Mouse (Mus musculus) urinary bladder, postnatal 10 days (tissue): ENCODE results near the gene Dab1.

ENCODE experiments used
- DNase-seq: peaks from one replicate; pipeline ENCODE4 v3.0.0; 2022; ENCODE audit warnings: low spot score

Gene Dab1

GRCm38 (mm10) chr4:104596936-104597335, 977.8 kb downstream of the Dab1 start:
- DNase-seq, result no peak

- DNase-seq, result no peak
Measured at GRCm38 (mm10) chr4:104597490-104598465, 978.6 kb downstream of the Dab1 start.

GRCm38 (mm10) chr4:104602804-104603203, 983.6 kb downstream of the Dab1 start:
- no peak for DNase-seq

GRCm38 (mm10) chr4:104604298-104604697, 985.1 kb downstream of the Dab1 start:
- DNase-seq, result no peak

- DNase-seq, result no peak
Measured at GRCm38 (mm10) chr4:104606881-104607280, 987.7 kb downstream of the Dab1 start.

- no peak for DNase-seq
Measured at GRCm38 (mm10) chr4:104607636-104608035, 988.5 kb downstream of the Dab1 start.

- DNase-seq, result no peak
Measured at GRCm38 (mm10) chr4:104619452-104619851, 1000.3 kb downstream of the Dab1 start.

GRCm38 (mm10) chr4:104625316-104625715, 1006.2 kb downstream of the Dab1 start:
- DNase-seq, result no peak

- no peak for DNase-seq
Measured at GRCm38 (mm10) chr4:104628708-104629107, 1009.5 kb downstream of the Dab1 start.

- no peak for DNase-seq
Measured at GRCm38 (mm10) chr4:104637016-104637415, 1017.9 kb downstream of the Dab1 start.

- no peak for DNase-seq
Measured at GRCm38 (mm10) chr4:104640617-104641016, 1021.5 kb downstream of the Dab1 start.

GRCm38 (mm10) chr4:104642761-104643469, 1023.8 kb downstream of the Dab1 start:
- DNase-seq, result no peak

GRCm38 (mm10) chr4:104643534-104644356, 1024.6 kb downstream of the Dab1 start:
- DNase-seq, result no peak

GRCm38 (mm10) chr4:104644357-104644630, 1025.1 kb downstream of the Dab1 start:
- DNase-seq, result no peak

- DNase-seq, result no peak
Measured at GRCm38 (mm10) chr4:104644862-104645261, 1025.7 kb downstream of the Dab1 start.

- DNase-seq, result no peak
Measured at GRCm38 (mm10) chr4:104651761-104652160, 1032.6 kb downstream of the Dab1 start.

GRCm38 (mm10) chr4:104656728-104657127, 1037.6 kb downstream of the Dab1 start:
- no peak for DNase-seq

GRCm38 (mm10) chr4:104662841-104663614, 1043.9 kb downstream of the Dab1 start:
- DNase-seq, result no peak

- DNase-seq, result no peak
Measured at GRCm38 (mm10) chr4:104665553-104665952, 1046.4 kb downstream of the Dab1 start.

- no peak for DNase-seq
Measured at GRCm38 (mm10) chr4:104666831-104667551, 1047.8 kb downstream of the Dab1 start.

- no peak for DNase-seq
Measured at GRCm38 (mm10) chr4:104668061-104668460, 1048.9 kb downstream of the Dab1 start.
